Mouse (Mus musculus) cerebellum, adult 2 months (tissue): ENCODE measurements around the gene Cyp4f14. TPM values are rescaled to one million over a fixed set of nuclear protein-coding genes. Genes with fewer than 3 reads are reported as not detected.

Source experiments
- DNase-seq, 2 experiments: peaks; one replicate each; pipeline ENCODE4 v3.0.0; 2021
- H3K27ac ChIP-seq: fragments of 200-500 bp; 2 replicates; pipeline ENCODE4 v1.5.1; 2012; ENCODE audit warnings: low read length, control low read depth, inconsistent platforms; ENCODE audit not compliant: insufficient read depth
- H3K27me3 ChIP-seq: fragments of 200-500 bp; 2 replicates; pipeline ENCODE4 v1.6.1; 2012; ENCODE audit warnings: inconsistent platforms, mild to moderate bottlenecking, low read length, moderate library complexity; ENCODE audit not compliant: control insufficient read depth, insufficient read depth
- H3K4me1 ChIP-seq: fragments of 200-500 bp; 2 replicates; pipeline ENCODE4 v1.6.1; 2011; ENCODE audit warnings: low read length; ENCODE audit not compliant: control insufficient read depth, insufficient read depth
- H3K4me3 ChIP-seq: fragments of 200-500 bp; replicated peaks from 2 replicates; pipeline ENCODE3; 2011; ENCODE audit warnings: mild to moderate bottlenecking, low read depth, low read length, control low read depth; ENCODE audit not compliant: insufficient read depth
- CTCF ChIP-seq: fragments of 200-500 bp; IDR thresholded peaks from 2 replicates; pipeline ENCODE4 v1.5.1; 2011; ENCODE audit warnings: low read depth, mild to moderate bottlenecking, control low read depth, low read length, moderate library complexity, borderline replicate concordance; ENCODE audit not compliant: insufficient read depth
- POLR2A ChIP-seq: fragments of 200-500 bp; IDR thresholded peaks from 2 replicates; pipeline ENCODE4 v1.6.1; 2011; ENCODE audit warnings: low read length, control low read depth, borderline replicate concordance; ENCODE audit not compliant: insufficient read depth
- WGBS: fragments of 180-500 bp; shearing (Covaris S2); methylation state at CpG from one replicate; pipeline ENCODE4 v1.1.7; 2018; 5-methylcytosine and 5-hydroxymethylcytosine counted together
- polyA plus RNA-seq: library from polyadenylated mRNA; depleted of rRNA; stranded (reverse); fragments of >200 nt; gene quantifications from 2 replicates; pipeline ENCODE4 v1.2.3, GENCODE M21; 2012

Gene Cyp4f14
- polyA plus RNA-seq, 1 experiment = 10.8 TPM

DNA sequence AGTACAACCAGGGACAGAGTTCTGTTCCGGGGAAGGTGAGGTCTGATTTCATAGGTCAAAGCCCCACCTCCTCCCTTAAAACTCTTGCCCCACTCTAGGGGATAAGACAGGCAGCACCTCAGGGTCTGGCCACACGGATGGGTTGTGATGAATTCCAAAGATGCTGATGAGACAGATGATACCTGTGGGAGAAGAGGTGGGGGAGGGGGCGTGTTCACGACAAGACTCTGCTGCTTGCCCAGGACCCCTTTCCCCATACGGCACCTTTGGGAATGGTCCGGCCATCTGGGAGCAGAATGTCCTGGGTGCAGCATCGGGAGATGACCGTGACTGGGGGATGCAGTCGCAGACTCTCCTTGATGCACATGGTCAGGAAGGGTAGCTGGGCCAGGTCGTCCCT lies 11.0 kb downstream of the Cyp4f14 start:
- 78% methylated on average over 10 of the region's 10 CpGs for WGBS
- no peaks in the 10 kb centered on the region for H3K27me3 ChIP-seq
- H3K4me3 ChIP-seq = no peak overlapping the region
- H3K27ac ChIP-seq = no peak overlapping the region
- TF ChIP-seq POLR2A = no peak
- TF ChIP-seq CTCF = no peak
- H3K4me1 ChIP-seq = no peaks in the 10 kb centered on the region
- DNase-seq = no peak

- WGBS = 16% methylated on average over 19 of the region's 19 CpGs
- no peak overlapping the region for H3K27ac ChIP-seq
- no peaks in the 10 kb centered on the region for H3K4me1 ChIP-seq
- no peaks in the 10 kb centered on the region for H3K27me3 ChIP-seq
- no peak overlapping the region for H3K4me3 ChIP-seq
- no peak for TF ChIP-seq POLR2A
- peak; percentile 67 for TF ChIP-seq CTCF
- DNase-seq = peak; percentile 40 to 60
Measured at GRCm38 (mm10) chr17:32905239-32905638, 11.9 kb downstream of the Cyp4f14 start.

DNA sequence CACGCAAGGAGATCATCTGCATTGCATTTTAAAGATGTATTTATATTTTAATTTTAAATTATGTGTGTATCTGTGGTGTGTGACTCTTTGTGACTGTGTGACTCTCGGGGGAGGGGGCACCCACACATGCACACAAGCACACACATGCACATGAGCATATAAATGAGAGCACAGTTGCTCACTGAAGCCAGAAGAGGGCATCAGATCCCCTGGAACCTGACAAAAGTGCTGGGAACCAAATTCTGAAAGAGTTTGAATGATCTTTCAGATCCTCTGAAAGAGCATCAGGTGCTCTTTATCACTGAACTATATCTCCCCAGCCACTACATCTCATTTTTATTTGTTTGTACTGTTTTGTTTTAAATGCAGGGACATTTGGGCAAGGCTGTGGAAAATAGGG lies 12.7 kb downstream of the Cyp4f14 start:
- no peak overlapping the region for H3K4me3 ChIP-seq
- H3K27ac ChIP-seq = no peak overlapping the region
- WGBS = 59% methylated on average over 2 of the region's 2 CpGs
- no peaks in the 10 kb centered on the region for H3K4me1 ChIP-seq
- no peak for TF ChIP-seq POLR2A
- TF ChIP-seq CTCF = peak; percentile 44; the same call in 1 of the 2 replicates
- DNase-seq = no peak
- no peaks in the 10 kb centered on the region for H3K27me3 ChIP-seq

DNA sequence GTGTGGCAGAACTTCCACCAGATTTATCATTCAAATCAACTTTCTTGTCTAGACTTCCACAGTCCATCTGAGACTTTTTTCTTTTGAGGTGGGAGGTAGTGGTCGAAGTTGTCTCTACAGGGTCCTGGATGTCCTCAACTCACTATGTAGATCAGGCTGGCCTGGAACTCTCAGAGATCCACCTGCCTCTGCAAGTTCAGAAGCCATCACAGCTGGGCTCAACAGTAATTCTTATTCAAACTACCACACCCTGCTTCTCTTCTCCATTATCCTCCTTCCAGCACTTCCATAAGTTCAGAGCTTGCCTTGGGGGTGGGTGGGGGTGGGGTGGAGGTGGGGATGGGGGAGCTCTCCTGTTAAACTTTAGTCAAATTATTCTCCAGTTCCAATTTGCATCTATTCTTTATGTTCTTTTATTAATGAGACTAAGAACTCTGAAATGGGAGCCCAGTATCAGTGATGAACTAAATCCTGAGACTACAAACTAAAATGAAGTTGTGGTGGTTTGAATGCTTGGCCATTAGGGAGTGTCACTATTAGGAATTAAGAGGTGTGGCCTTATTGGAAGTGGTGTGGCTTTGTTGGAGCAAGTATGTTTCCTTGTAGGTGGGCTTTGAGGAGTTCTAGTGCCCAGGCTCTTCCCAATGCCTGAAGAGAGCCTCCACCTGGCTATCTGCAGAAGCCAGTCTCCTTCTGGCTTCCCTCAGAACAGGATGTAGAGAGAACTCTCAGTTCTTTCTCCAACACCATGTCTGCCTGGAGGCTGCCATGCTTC lies 15.2 kb downstream of the Cyp4f14 start:
- no peak for DNase-seq
- Histone ChIP-seq H3K27ac (no peak overlapping the region), H3K4me3 (no peak overlapping the region), H3K4me1 (no peaks in the 10 kb centered on the region), H3K27me3 (no peaks in the 10 kb centered on the region)
- no peak for TF ChIP-seq CTCF
- no peak for TF ChIP-seq POLR2A
- WGBS = 50% methylated on average over 1 of the region's 1 CpGs

GRCm38 (mm10) chr17:32895421-32895820 lies 21.7 kb downstream of the Cyp4f14 start:
- Histone ChIP-seq H3K27ac (no peak overlapping the region), H3K4me3 (no peak overlapping the region), H3K27me3 (no peaks in the 10 kb centered on the region), H3K4me1 (no peaks in the 10 kb centered on the region; the same call in 1 of the 2 replicates)
- WGBS = 86% methylated on average over 4 of the region's 4 CpGs
- TF ChIP-seq POLR2A (no peak), CTCF (no peak)
- DNase-seq = no peak

DNA sequence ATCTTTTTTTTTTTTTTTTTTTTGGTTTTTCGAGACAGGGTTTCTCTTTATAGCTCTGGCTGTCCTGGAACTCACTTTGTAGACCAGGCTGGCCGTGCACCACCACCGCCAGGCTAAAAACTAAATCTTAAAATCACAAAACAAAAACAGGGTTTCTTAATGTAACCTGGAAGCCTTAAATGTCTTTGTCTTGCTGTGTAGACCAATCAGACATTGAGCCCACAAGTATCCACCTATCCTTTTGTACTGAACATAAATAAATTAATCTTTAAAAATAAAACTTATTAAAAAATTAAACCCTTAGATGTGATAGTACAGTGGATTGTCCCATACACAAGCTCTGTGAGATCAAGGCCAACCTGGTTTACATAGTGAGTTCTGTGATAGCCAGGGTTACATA lies 23.2 kb downstream of the Cyp4f14 start:
- WGBS = 81% methylated on average over 3 of the region's 3 CpGs
- no peak overlapping the region for H3K27ac ChIP-seq
- no peaks in the 10 kb centered on the region; the same call in 1 of the 2 replicates for H3K4me1 ChIP-seq
- TF ChIP-seq CTCF (no peak), POLR2A (no peak)
- no peak overlapping the region for H3K4me3 ChIP-seq
- DNase-seq = no peak
- no peaks in the 10 kb centered on the region for H3K27me3 ChIP-seq

DNA sequence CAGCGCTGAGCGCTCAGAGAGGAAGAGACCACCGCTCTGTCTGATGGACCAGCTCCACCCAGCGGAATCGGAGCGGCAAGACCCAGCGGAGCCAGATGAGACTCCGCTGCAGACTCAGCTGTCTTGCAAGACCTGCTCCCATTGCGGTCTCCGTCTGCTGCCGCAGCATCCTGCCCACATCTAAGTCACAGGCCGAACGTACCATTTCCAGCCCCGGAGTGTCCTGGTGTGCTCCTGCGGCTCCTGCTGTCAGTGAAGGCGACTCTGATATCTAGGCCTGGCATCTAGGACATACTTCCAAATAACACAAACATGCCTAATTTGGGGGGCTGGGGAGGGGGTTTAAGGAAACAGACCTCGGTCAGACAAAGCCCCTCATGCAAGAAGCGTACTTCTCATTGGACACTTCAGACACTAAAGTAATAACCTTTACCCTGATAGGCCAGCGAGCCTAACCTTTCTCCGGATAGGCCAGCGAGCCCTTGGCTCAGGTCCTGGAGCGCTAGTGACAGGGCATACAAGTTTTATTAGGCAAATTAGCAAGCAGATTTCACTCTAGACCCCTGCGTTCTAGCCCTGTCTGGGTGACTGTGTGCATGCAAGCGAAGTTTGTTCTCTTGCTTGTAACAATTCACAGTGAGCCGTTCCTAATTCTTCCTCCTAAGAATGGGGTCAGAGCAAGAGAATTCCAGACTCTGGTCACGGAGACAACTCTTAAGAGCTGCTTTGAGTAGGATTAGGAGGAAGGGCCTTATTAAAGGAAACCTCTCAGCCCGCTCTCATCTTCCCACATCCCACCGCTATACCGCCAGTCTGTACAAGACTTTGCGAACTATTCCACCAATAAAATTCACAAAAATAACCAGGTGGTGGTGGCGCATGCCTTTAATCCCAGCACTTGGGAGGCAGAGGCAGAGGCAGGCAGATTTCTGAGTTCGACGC lies 25.6 kb downstream of the Cyp4f14 start, which contains the start of gene Zfp870:
Gene Zfp870, minus strand, starts transcription at position 404 of the 942 bp plus-strand sequence.
- WGBS = 11% methylated on average over 33 of the region's 33 CpGs

More for the DNA sequence above, 25.6 kb downstream of the Cyp4f14 start, which contains the start of gene Zfp870:
- DNase-seq = peak; percentile 85 to 89
- H3K4me1 ChIP-seq = no peaks in the 10 kb centered on the region; the same call in 1 of the 2 replicates
- H3K27me3 ChIP-seq = no peaks in the 10 kb centered on the region
- H3K4me3 ChIP-seq = peak within 1 kb of the TSS; percentile 91
- H3K27ac ChIP-seq = no peak within 1 kb of the TSS
- TF ChIP-seq CTCF (no peak), POLR2A (no peak)
